Mouse (Mus musculus) lung, adult 2 months (tissue): ENCODE results near the gene Cmss1.

Source experiments
- CTCF ChIP-seq: fragments of 200-500 bp; IDR thresholded peaks from 2 replicates; pipeline ENCODE4 v1.5.1; 2011; ENCODE audit warnings: mild to moderate bottlenecking, low read length, control low read depth; ENCODE audit not compliant: insufficient read depth
- POLR2A ChIP-seq: fragments of 200-500 bp; IDR thresholded peaks from 2 replicates; pipeline ENCODE4 v1.6.1; 2011; ENCODE audit warnings: low read depth, mild to moderate bottlenecking, control low read depth, low read length, borderline replicate concordance; ENCODE audit errors: extremely low read depth

- TF ChIP-seq CTCF (no peak), POLR2A (no peak)
Observed at GRCm38 (mm10) chr16:57445096-57446094, 161.3 kb downstream of the Cmss1 start.
